Mouse (Mus musculus) limb, embryonic 12.5 days (tissue): ENCODE measurements around the gene Ccdc62. TPM values are rescaled to one million over a fixed set of nuclear protein-coding genes. Genes with fewer than 3 reads are reported as not detected.

Source experiments
- ATAC-seq: fragments of 200-750 bp; cut with Nextera tagmentation; 2 replicates; pipeline ENCODE4 v1.8.0; 2017; ENCODE audit warnings: low read depth, moderate TSS enrichment; ENCODE audit not compliant: insufficient number of reproducible peaks, insufficient read depth, low FRiP score, low TSS enrichment
- H3K27ac ChIP-seq: fragments of 300-500 bp; sonication (generic); 2 replicates; pipeline ENCODE4 v1.5.1; 2016; ENCODE audit warnings: mild to moderate bottlenecking, moderate library complexity
- H3K27me3 ChIP-seq: fragments of 300-500 bp; sonication (generic); 2 replicates; pipeline ENCODE4 v1.6.1; 2016; ENCODE audit warnings: mild to moderate bottlenecking, moderate library complexity
- H3K36me3 ChIP-seq: fragments of 300-500 bp; sonication (generic); 2 replicates; pipeline ENCODE4 v1.6.1; 2016; ENCODE audit warnings: mild to moderate bottlenecking, moderate library complexity
- H3K4me1 ChIP-seq: fragments of 300-500 bp; sonication (generic); replicated peaks from 2 replicates; pipeline ENCODE4 v1.6.1; 2016
- H3K4me2 ChIP-seq: fragments of 300-500 bp; sonication (generic); 2 replicates; pipeline ENCODE4 v1.6.1; 2016; ENCODE audit warnings: mild to moderate bottlenecking, moderate library complexity
- H3K4me3 ChIP-seq: fragments of 300-500 bp; sonication (generic); replicated peaks from 2 replicates; pipeline ENCODE4 v1.5.1; 2016; ENCODE audit warnings: mild to moderate bottlenecking
- H3K9ac ChIP-seq: fragments of 300-500 bp; sonication (generic); replicated peaks from 2 replicates; pipeline ENCODE4 v1.6.1; 2016; ENCODE audit warnings: mild to moderate bottlenecking, moderate library complexity
- H3K9me3 ChIP-seq: fragments of 300-500 bp; sonication (generic); 2 replicates; pipeline ENCODE4 v1.6.1; 2016; ENCODE audit warnings: mild to moderate bottlenecking, moderate library complexity
- WGBS: fragments of 180-500 bp; shearing (Covaris S2); methylation state at CpG from one replicate; pipeline ENCODE4 v1.1.7; 2016; 5-methylcytosine and 5-hydroxymethylcytosine counted together
- polyA plus RNA-seq: library from polyadenylated mRNA; unstranded; fragments of >200 nt; fragmentation: Nextera tagmentation; extraction: Ambion mirVana; gene quantifications from 2 replicates; pipeline ENCODE4 v1.2.1, GENCODE M21; 2016

The Ccdc62 gene
- polyA plus RNA-seq, 1 experiment from 2014 or later = 5.9 TPM

DNA sequence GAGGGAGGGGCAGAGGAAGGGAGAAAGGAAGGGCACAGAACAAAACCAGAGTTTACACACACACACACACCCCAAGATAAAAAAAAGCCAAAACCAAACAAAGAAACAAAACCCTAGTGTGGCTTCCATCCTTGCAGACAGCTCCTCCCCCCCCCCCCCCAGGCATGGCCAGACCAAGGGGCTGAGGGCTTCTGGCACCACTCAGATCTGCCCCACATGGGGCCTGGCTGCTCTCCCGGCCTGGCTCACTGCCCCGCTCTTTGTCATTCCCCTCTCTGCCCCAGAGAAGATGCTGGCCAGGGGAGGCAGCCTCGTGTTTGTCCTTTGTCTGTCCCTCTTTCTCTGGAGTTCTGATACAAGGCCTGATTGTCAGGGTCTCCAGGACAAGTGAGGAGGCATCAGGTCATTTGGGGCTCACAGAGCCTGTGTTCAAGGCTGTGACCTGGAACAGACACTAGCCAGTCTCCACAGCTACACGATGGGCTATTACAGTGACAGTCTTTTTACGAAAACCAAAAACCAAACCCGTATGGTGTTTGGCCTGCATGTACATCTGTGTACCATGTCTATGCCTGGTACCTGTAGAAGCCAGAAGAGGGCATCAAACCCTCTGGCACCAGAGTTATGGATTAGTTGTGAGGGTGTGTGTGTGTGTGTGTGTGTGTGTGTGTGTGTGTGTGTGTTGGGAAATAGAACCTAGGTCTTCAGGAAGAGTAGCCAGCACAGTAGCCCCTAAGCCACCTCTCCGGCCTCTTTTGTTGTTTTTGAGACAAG is 63.0 kb downstream of the Ccdc62 start:
- 77% methylated on average over 7 of the region's 7 CpGs for WGBS
- no peak for ATAC-seq
- Histone ChIP-seq H3K27me3 (no peaks in the 10 kb centered on the region), H3K27ac (no peak overlapping the region), H3K9ac (no peak overlapping the region), H3K4me1 (no peaks in the 10 kb centered on the region), H3K9me3 (no peaks in the 10 kb centered on the region), H3K36me3 (0 out of 2 replicates have a peak, but pooled peaks cover 4% of the 10 kb centered on the region), H3K4me2 (no peak overlapping the region), H3K4me3 (no peak overlapping the region)

DNA sequence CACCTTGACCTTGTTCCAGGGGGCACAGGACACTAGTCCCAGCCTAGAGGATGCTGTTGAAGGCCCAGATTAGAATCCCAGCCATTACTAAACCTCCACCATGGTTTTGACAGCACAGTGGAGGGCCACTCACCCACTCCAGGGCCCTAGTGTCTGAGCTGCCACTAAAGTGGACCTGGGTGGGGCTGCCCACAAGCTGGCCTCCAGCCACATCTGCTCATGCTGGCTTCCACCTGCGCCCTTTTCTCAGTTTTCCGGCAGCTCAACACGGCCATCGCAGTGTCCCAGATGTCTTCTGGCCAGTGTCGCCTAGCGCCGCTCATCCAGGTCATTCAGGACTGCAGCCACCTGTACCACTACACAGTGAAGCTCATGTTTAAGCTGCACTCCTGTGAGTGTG is 64.0 kb downstream of the Ccdc62 start:
- 92% methylated on average over 7 of the region's 7 CpGs for WGBS
- Histone ChIP-seq H3K4me2 (no peak overlapping the region), H3K4me3 (no peak overlapping the region), H3K4me1 (no peaks in the 10 kb centered on the region), H3K27ac (no peak overlapping the region), H3K27me3 (no peaks in the 10 kb centered on the region), H3K36me3 (0 out of 2 replicates have a peak, but pooled peaks cover 4% of the 10 kb centered on the region), H3K9ac (no peak overlapping the region), H3K9me3 (no peaks in the 10 kb centered on the region)
- ATAC-seq = no peak

DNA sequence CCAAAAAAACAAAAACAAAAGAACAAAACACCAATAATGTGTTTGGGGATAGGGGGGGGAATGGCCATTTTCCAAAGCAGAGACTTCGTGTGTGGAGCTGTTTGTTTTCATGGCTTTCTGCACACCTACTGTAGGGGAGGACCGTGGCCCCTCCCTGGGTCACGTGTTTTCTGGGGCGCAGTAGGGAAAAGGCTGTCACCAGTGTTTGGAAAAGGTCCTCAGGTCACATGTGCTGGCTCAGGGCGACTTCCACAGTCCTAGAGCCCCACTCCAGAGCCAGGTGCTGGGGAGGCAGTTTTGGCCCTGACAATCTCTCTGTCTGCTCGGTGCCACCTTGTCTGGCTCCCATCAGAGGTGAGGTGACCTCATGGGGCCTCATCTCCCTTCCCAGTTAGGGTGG is 64.9 kb downstream of the Ccdc62 start:
- Histone ChIP-seq H3K36me3 (0 out of 2 replicates have a peak, but pooled peaks cover 4% of the 10 kb centered on the region), H3K4me3 (no peak overlapping the region), H3K4me2 (no peak overlapping the region), H3K9ac (no peak overlapping the region), H3K27me3 (no peaks in the 10 kb centered on the region), H3K4me1 (no peaks in the 10 kb centered on the region), H3K27ac (no peak overlapping the region), H3K9me3 (no peaks in the 10 kb centered on the region)
- 75% methylated on average over 6 of the region's 6 CpGs for WGBS
- ATAC-seq = no peak

DNA sequence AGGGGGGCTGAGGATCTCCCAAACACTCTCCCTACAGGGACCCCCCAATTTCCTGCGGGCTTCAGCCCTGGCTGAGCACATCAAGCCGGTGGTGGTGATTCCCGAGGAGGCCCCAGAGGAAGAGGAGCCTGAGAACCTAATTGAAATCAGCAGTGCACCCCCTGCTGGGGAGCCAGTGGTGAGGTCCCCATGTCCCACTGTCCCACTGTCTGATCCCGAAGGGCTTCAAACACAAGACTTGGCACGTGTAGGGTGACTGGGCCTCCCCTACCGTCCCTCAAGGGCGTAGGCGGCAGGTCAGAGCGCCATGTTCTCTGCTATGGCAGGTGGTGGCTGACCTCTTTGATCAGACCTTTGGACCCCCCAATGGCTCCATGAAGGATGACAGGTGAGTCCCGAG is 65.7 kb downstream of the Ccdc62 start:
- 85% methylated on average over 10 of the region's 10 CpGs for WGBS
- Histone ChIP-seq H3K9me3 (no peaks in the 10 kb centered on the region), H3K4me3 (no peak overlapping the region), H3K27ac (no peak overlapping the region), H3K9ac (no peak overlapping the region), H3K36me3 (0 out of 2 replicates have a peak, but pooled peaks cover 4% of the 10 kb centered on the region), H3K4me2 (no peak overlapping the region), H3K4me1 (no peaks in the 10 kb centered on the region), H3K27me3 (no peaks in the 10 kb centered on the region)
- ATAC-seq = no peak

DNA sequence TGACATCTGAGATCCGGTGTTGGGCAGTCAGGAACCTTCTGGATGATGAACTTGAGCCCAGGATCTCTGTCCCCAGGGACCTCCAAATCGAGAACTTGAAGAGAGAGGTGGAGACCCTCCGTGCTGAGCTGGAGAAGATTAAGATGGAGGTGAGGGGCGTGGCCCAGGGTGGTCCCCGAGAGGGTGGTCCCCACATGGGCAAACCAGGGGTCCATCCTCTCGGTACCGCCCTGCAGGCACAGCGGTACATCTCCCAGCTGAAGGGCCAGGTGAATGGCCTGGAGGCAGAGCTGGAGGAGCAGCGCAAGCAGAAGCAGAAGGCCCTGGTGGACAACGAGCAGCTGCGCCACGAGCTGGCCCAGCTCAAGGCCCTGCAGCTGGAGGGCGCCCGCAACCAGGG is 66.2 kb downstream of the Ccdc62 start:
- no peak overlapping the region for H3K27ac ChIP-seq
- WGBS = 87% methylated on average over 14 of the region's 14 CpGs
- H3K4me3 ChIP-seq = no peak overlapping the region
- no peaks in the 10 kb centered on the region for H3K27me3 ChIP-seq
- no peak overlapping the region for H3K4me2 ChIP-seq
- H3K9me3 ChIP-seq = no peaks in the 10 kb centered on the region
- H3K4me1 ChIP-seq = no peaks in the 10 kb centered on the region
- H3K36me3 ChIP-seq = 0 out of 2 replicates have a peak, but pooled peaks cover 4% of the 10 kb centered on the region
- H3K9ac ChIP-seq = no peak overlapping the region
- ATAC-seq = no peak

DNA sequence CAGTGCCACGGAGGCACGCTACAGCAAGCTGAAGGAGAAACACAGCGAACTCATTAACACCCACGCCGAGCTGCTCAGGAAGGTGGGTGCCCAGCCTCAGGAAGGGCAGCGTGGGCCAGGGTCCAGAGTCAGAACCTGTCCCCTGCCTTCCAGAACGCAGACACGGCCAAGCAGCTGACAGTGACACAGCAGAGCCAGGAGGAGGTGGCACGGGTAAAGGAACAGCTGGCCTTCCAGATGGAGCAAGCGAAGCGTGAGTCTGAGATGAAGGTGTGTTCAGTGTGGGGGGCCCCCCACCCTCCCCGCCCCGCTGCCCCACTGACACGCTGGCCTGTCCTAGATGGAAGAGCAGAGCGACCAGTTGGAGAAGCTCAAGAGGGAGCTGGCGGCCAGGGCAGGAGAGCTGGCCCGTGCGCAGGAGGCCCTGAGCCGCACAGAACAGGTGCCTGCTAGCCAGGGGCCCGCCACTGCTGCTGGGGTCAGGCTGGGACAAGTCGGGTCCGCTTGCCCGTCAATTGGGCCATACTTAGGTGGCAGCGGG is 66.8 kb downstream of the Ccdc62 start:
- Histone ChIP-seq H3K36me3 (0 out of 2 replicates have a peak, but pooled peaks cover 4% of the 10 kb centered on the region), H3K4me2 (no peak overlapping the region), H3K9ac (no peak overlapping the region), H3K4me1 (no peaks in the 10 kb centered on the region), H3K9me3 (no peaks in the 10 kb centered on the region), H3K27me3 (no peaks in the 10 kb centered on the region), H3K4me3 (no peak overlapping the region), H3K27ac (no peak overlapping the region)
- 86% methylated on average over 24 of the region's 24 CpGs for WGBS
- ATAC-seq = no peak

DNA sequence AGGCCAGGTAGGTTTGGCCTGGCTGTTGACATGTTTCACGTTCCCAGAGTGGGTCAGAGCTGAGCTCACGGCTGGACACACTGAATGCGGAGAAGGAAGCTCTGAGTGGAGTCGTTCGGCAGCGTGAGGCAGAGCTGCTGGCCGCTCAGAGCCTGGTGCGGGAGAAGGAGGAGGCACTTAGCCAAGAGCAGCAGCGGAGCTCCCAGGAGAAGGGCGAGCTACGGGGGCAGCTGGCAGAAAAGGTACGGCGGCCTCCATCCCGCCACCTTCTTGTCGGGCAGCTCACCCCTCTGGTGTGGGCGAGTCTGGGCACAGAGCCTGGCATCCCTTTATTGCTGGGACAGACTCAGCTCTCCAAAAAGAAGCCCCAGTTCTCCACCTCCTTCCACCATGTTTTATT is 67.3 kb downstream of the Ccdc62 start:
- Histone ChIP-seq H3K4me1 (0 out of 2 replicates have a peak, but pooled peaks cover under 1% of the 10 kb centered on the region), H3K4me3 (no peak overlapping the region), H3K27ac (no peak overlapping the region), H3K27me3 (no peaks in the 10 kb centered on the region), H3K4me2 (no peak overlapping the region), H3K36me3 (0 out of 2 replicates have a peak, but pooled peaks cover 4% of the 10 kb centered on the region), H3K9me3 (no peaks in the 10 kb centered on the region), H3K9ac (no peak overlapping the region)
- WGBS = 83% methylated on average over 12 of the region's 16 CpGs
- ATAC-seq = no peak

DNA sequence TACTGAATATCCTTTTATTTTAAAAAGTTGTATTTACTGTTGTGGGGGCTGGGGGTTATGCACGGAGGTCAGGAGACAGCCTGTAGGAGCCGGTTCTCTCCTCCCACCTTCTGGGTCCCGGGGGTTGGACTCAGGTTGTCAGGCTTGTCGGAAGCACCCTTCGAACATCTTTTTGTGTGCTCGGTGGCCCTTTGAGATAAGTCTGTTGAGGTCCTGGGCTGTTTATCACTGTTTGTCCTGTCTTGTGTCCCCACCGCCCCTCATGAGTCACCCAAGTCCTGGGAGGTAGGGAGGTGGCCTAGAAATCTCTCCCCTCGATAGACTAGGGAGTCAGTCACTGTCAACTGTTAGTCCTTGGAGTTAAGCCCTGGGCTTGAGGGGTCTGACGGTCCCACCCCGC is 67.9 kb downstream of the Ccdc62 start:
- Histone ChIP-seq H3K4me2 (no peak overlapping the region), H3K27me3 (no peaks in the 10 kb centered on the region), H3K9ac (no peak overlapping the region), H3K4me1 (peaks cover 6% of the 10 kb centered on the region; the same call in 1 of the 2 replicates), H3K36me3 (0 out of 2 replicates have a peak, but pooled peaks cover 6% of the 10 kb centered on the region), H3K9me3 (no peaks in the 10 kb centered on the region), H3K4me3 (no peak overlapping the region), H3K27ac (no peak overlapping the region)
- no peak for ATAC-seq
- 84% methylated on average over 10 of the region's 10 CpGs for WGBS

DNA sequence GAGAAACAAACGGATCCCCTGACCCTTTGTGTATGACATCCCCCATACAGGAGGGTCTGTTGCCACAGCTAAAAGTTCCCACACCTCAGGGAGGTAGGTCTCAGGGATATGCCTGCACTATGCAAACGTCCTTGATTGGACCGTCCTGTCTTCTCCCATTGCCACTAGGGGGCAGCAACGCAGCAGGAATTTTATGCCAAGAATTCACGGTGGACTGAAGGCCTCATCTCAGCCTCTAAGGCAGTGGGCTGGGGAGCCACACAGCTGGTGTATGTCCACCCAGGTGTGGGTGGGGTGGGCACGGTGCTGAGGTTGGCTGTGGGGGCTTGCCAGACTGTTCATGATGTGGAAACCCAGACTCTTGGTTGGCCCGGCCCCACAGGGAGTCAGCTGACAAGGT is 70.3 kb downstream of the Ccdc62 start:
- H3K4me3 ChIP-seq = no peak overlapping the region
- H3K36me3 ChIP-seq = peaks cover 26% of the 10 kb centered on the region
- no peaks in the 10 kb centered on the region for H3K9me3 ChIP-seq
- peaks cover 6% of the 10 kb centered on the region; the same call in 1 of the 2 replicates for H3K4me1 ChIP-seq
- peak; percentile 44; the same call in 1 of the 2 replicates for ATAC-seq
- 12% methylated on average over 7 of the region's 7 CpGs for WGBS
- H3K27me3 ChIP-seq = no peaks in the 10 kb centered on the region
- no peak overlapping the region for H3K27ac ChIP-seq
- H3K9ac ChIP-seq = 0 out of 2 replicates have a peak overlapping the region, but pooled peaks have one; percentile 23
- no peak overlapping the region for H3K4me2 ChIP-seq

DNA sequence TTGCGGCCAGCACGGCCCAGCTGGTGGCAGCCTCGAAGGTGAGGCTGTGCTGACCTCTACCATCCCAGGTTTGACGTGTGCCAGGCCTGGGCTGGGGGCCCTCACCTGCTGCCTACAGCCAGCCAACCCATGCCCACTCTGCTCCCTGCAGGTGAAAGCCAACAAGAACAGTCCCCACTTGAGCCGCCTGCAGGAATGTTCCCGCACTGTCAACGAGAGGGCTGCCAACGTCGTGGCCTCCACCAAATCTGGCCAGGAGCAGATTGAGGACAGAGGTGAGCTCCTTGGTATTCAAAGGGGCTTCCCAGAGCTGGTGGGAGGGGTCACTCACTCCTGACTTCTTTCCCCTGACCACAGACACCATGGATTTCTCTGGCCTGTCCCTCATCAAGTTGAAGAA is 70.8 kb downstream of the Ccdc62 start:
- peaks cover 31% of the 10 kb centered on the region for H3K36me3 ChIP-seq
- 0 out of 2 replicates have a peak overlapping the region, but pooled peaks have one; percentile 23 for H3K9ac ChIP-seq
- no peak overlapping the region for H3K4me3 ChIP-seq
- 72% methylated on average over 9 of the region's 9 CpGs for WGBS
- H3K27ac ChIP-seq = no peak overlapping the region
- H3K4me2 ChIP-seq = no peak overlapping the region
- no peak for ATAC-seq
- peaks cover 6% of the 10 kb centered on the region; the same call in 1 of the 2 replicates for H3K4me1 ChIP-seq
- no peaks in the 10 kb centered on the region for H3K27me3 ChIP-seq
- H3K9me3 ChIP-seq = no peaks in the 10 kb centered on the region

DNA sequence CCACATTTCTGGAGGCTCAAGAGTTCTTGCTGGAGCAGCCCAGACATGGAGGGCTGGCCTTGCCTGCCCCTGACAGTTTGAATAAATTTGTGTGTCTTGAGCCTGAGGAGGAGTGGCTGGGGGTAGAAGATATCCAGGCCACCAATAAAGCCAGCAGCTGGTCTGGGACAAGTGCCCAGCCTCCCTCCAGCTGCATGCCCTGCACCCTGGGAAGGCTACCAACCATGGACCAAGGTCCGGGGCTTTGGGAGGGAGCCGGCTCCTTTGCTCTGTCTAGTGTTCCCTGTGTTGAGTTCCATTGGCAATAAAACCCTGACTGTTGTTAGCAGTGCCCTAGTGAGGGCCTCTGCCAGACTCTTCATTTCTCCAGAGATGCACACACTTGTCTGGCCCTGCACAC is 72.4 kb downstream of the Ccdc62 start:
- no peak overlapping the region for H3K4me3 ChIP-seq
- H3K4me1 ChIP-seq = peaks cover 6% of the 10 kb centered on the region; the same call in 1 of the 2 replicates
- H3K27me3 ChIP-seq = no peaks in the 10 kb centered on the region
- WGBS = 62% methylated on average over 2 of the region's 2 CpGs
- no peak for ATAC-seq
- H3K27ac ChIP-seq = peak overlapping the region; percentile 56; the same call in 1 of the 2 replicates
- H3K9me3 ChIP-seq = no peaks in the 10 kb centered on the region
- no peak overlapping the region for H3K4me2 ChIP-seq
- H3K36me3 ChIP-seq = peaks cover 47% of the 10 kb centered on the region
- H3K9ac ChIP-seq = no peak overlapping the region
